Mouse (Mus musculus) limb, embryonic 11.5 days (tissue): ENCODE measurements around the gene Stxbp6. TPM values are rescaled to one million over a fixed set of nuclear protein-coding genes. Genes with fewer than 3 reads are reported as not detected.

Source experiments
- ATAC-seq: fragments of 200-750 bp; cut with Nextera tagmentation; 2 replicates; pipeline ENCODE4 v1.8.0; 2017; ENCODE audit warnings: low read depth; ENCODE audit not compliant: insufficient number of reproducible peaks, low FRiP score, low TSS enrichment
- DNase-seq: peaks from one replicate; pipeline ENCODE4 v3.0.0-alpha.2; 2015; ENCODE audit warnings: low spot score
- H3K27ac ChIP-seq: fragments of 300-500 bp; sonication (generic); replicated peaks from 2 replicates; pipeline ENCODE4 v1.5.1; 2014; ENCODE audit warnings: low read depth, mild to moderate bottlenecking, low read length
- H3K27me3 ChIP-seq: fragments of 300-500 bp; sonication (generic); 2 replicates; pipeline ENCODE4 v1.6.1; 2014; ENCODE audit warnings: mild to moderate bottlenecking, low read length, mixed read lengths; ENCODE audit not compliant: control insufficient read depth, insufficient read depth
- H3K36me3 ChIP-seq: fragments of 300-500 bp; sonication (generic); 2 replicates; pipeline ENCODE4 v1.6.1; 2014; ENCODE audit warnings: mild to moderate bottlenecking, low read length, moderate library complexity, mixed read lengths; ENCODE audit not compliant: control insufficient read depth, insufficient read depth
- H3K4me1 ChIP-seq: fragments of 300-500 bp; sonication (generic); 2 replicates; pipeline ENCODE4 v1.6.1; 2014; ENCODE audit warnings: low read length, mixed read lengths; ENCODE audit not compliant: control insufficient read depth, insufficient read depth
- H3K4me2 ChIP-seq: fragments of 300-500 bp; sonication (generic); 2 replicates; pipeline ENCODE4 v1.6.1; 2014; ENCODE audit warnings: low read depth, mild to moderate bottlenecking, moderate library complexity; ENCODE audit not compliant: severe bottlenecking
- H3K4me3 ChIP-seq: fragments of 300-500 bp; sonication (generic); 2 replicates; pipeline ENCODE4 v1.5.1; 2014; ENCODE audit warnings: low read depth, low read length
- H3K9ac ChIP-seq: fragments of 300-500 bp; sonication (generic); 2 replicates; pipeline ENCODE4 v1.6.1; 2014; ENCODE audit warnings: mild to moderate bottlenecking, low read length
- H3K9me3 ChIP-seq: fragments of 300-500 bp; sonication (generic); 2 replicates; pipeline ENCODE4 v1.6.1; 2016; ENCODE audit warnings: low read length; ENCODE audit not compliant: control insufficient read depth
- WGBS: fragments of 180-500 bp; shearing (Covaris S2); extraction: QIAGEN DNeasy Blood & Tissue Kit; methylation state at CpG from one replicate; pipeline ENCODE4 v1.1.7; 2014; 5-methylcytosine and 5-hydroxymethylcytosine counted together
- polyA plus RNA-seq: library from polyadenylated mRNA; unstranded; fragments of >200 nt; fragmentation: Nextera tagmentation; extraction: Ambion mirVana; gene quantifications from 2 replicates; pipeline ENCODE4 v1.2.1, GENCODE M21; 2014

Gene Stxbp6
- polyA plus RNA-seq, 1 experiment from 2014 or later = 16.4 TPM

DNA sequence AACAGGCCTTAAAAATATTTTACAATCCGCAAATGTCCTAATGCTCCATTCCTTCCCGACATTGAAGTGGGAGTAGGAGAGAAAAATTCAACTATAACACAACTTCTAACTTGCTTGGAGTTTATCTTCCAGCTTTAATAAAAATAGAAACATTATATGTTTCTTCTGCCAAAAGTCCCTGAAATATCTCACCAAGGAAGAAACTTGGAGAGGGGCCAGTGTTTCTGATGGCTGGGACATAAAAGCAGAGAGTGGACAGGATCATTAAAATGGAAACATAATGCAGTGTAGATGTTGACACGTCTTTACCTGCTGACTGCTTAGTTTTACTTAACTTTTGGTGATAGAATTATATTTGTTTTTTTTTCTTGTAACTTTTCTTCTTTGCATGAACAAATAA lies 99.2 kb downstream of the Stxbp6 start:
- DNase-seq = no peak
- H3K27ac ChIP-seq = no peak overlapping the region
- H3K4me3 ChIP-seq = no peak overlapping the region

DNA sequence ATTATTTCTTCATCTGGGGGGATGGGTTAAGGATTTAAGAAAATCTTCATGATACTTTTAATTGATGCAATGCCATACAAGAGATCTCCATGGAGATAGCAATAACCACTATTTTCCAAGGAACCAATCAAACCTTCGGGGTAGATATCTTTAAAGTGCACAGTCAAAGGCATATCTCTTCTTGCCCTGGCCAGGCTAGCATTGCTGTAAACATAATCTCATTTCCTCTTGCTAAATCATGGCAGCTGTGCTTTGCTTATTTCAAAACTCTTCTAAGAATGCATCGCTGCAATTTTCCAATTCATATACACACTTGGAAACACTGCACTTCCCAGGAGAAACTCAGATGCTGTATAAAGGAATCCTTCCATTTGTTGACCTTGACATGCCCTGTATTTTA lies 103.0 kb downstream of the Stxbp6 start:
- DNase-seq = no peak
- Histone ChIP-seq H3K4me1 (no peaks in the 10 kb centered on the region), H3K9me3 (no peaks in the 10 kb centered on the region), H3K4me3 (no peak overlapping the region), H3K4me2 (no peak overlapping the region), H3K36me3 (no peaks in the 10 kb centered on the region), H3K9ac (no peak overlapping the region), H3K27ac (no peak overlapping the region), H3K27me3 (no peaks in the 10 kb centered on the region)
- ATAC-seq = no peak
- 93% methylated on average over 2 of the region's 2 CpGs for WGBS

More for the DNA sequence above, 99.2 kb downstream of the Stxbp6 start:
- 91% methylated on average over 3 of the region's 3 CpGs for WGBS
- Histone ChIP-seq H3K4me2 (no peak overlapping the region), H3K4me1 (no peaks in the 10 kb centered on the region), H3K36me3 (no peaks in the 10 kb centered on the region), H3K9me3 (no peaks in the 10 kb centered on the region), H3K27me3 (no peaks in the 10 kb centered on the region), H3K9ac (no peak overlapping the region)
- ATAC-seq = no peak

DNA sequence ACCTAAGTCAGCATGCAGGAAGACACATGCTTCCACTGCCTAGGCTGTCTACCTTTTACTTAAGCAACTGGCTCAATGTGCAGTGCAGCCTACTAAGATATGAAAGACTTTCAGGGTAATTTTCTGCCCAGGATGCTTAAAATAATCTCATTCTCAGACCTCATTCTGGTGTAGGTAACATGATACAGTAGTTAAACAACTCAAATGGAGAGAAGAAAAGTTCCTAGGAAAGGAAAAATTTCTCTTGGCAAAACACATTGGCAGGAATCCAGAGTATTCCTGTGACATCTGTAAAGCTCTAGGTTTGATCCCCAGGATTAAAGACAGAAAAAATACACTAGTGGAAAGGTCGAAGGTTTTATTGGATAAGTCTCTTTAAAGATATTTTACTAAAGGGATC lies 107.1 kb downstream of the Stxbp6 start:
- no peak for DNase-seq

DNA sequence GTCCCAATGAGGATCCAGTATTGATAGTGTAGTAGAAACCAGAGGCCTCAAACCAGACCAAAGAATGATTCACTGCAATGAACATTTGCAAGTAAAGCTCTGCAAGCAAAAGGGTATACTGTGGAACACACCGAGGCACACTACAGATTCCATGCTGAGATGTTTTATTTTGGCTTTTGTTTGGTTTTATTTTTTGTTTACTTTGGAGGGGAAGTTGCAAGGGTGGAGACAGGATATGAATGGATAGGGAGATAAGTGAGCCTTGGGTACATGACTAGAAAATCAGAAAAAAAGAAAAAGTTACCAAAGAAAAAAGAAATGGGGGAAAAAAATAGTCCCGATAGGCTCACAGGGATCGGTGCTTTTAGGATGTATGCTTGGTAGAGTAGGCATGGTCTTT lies 117.0 kb downstream of the Stxbp6 start:
- 94% methylated on average over 3 of the region's 3 CpGs for WGBS
- H3K4me3 ChIP-seq = no peak overlapping the region
- H3K4me2 ChIP-seq = no peak overlapping the region
- no peak for ATAC-seq
- H3K27ac ChIP-seq = no peak overlapping the region
- H3K4me1 ChIP-seq = no peaks in the 10 kb centered on the region
- no peak overlapping the region for H3K9ac ChIP-seq
- H3K36me3 ChIP-seq = no peaks in the 10 kb centered on the region
- no peaks in the 10 kb centered on the region for H3K27me3 ChIP-seq
- H3K9me3 ChIP-seq = no peaks in the 10 kb centered on the region
- DNase-seq = no peak

More for the DNA sequence above, 107.1 kb downstream of the Stxbp6 start:
- WGBS = 76% methylated on average over 1 of the region's 1 CpGs
- ATAC-seq = no peak
- H3K4me1 ChIP-seq = no peaks in the 10 kb centered on the region
- H3K27ac ChIP-seq = no peak overlapping the region
- H3K9ac ChIP-seq = no peak overlapping the region
- no peak overlapping the region for H3K4me3 ChIP-seq
- no peaks in the 10 kb centered on the region for H3K36me3 ChIP-seq
- no peaks in the 10 kb centered on the region for H3K9me3 ChIP-seq
- H3K4me2 ChIP-seq = no peak overlapping the region
- H3K27me3 ChIP-seq = no peaks in the 10 kb centered on the region

DNA sequence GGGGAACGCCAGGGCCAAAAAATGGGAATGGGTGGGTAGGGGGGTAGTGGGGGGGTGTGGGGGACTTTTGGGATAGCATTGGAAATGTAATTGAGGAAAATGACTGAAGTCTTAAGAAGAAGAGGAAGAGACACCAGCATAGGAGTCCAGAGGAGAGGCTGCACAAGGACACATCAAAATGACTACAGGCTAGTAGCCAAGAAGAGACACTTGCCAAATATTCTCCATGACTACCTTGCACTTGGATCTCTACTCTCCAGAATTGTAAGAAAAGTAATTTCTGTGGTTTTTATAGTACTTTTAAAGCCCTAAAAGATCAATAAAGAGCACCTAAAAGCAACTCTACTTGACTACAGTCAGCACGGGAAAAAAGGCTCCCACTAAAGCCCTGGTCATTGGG lies 121.4 kb downstream of the Stxbp6 start:
- H3K27me3 ChIP-seq = no peaks in the 10 kb centered on the region
- H3K4me2 ChIP-seq = no peak overlapping the region
- H3K4me3 ChIP-seq = no peak overlapping the region
- H3K9me3 ChIP-seq = no peaks in the 10 kb centered on the region
- no peak for ATAC-seq
- no peak for DNase-seq
- no peak overlapping the region for H3K27ac ChIP-seq
- H3K4me1 ChIP-seq = no peaks in the 10 kb centered on the region
- H3K9ac ChIP-seq = no peak overlapping the region
- WGBS = 84% methylated on average over 2 of the region's 2 CpGs
- no peaks in the 10 kb centered on the region for H3K36me3 ChIP-seq

DNA sequence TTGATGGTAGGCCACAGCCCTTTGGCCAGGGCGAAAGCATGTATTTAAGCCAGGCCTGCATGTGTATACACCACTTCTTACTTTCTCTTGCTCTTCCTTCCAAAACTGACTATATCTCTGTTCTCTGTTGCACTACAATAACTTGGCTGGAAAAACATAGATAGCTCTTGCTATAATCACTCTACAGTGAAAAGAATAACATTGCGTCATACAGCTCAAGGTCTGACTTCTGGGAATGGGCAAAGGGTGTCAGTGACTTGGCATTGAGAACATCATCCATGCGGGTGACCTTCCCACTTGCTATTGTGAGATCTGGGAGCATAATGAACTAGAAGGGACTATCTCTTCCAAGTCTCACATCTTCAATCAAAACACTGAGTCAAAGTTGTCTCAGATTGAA lies 122.4 kb downstream of the Stxbp6 start:
- Histone ChIP-seq H3K36me3 (no peaks in the 10 kb centered on the region), H3K4me2 (no peak overlapping the region), H3K27ac (no peak overlapping the region), H3K27me3 (no peaks in the 10 kb centered on the region), H3K4me1 (no peaks in the 10 kb centered on the region), H3K4me3 (no peak overlapping the region), H3K9me3 (no peaks in the 10 kb centered on the region), H3K9ac (no peak overlapping the region)
- WGBS = 98% methylated on average over 3 of the region's 3 CpGs
- ATAC-seq (no peak), DNase-seq (no peak)

DNA sequence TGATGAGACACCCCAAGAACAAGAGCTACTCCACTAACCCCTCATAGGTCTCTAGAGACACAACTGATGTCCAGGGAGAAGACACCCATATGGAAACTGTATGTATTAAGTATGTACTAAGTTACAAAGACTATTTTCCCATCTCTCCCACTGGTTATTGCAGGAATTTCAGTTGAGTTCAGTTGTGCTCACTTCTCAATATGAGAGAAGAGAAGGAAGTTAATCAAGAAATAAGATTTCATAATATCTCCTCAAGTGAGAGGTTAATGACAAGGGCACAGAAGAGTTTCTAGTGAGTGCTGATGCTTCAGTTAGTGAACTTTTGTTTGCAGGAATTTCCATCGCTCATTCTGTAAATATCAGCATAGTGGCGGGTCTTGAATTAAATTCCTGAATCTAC lies 124.0 kb downstream of the Stxbp6 start:
- DNase-seq (no peak), ATAC-seq (no peak)
- no peak overlapping the region for H3K9ac ChIP-seq
- H3K4me1 ChIP-seq = no peaks in the 10 kb centered on the region
- no peaks in the 10 kb centered on the region for H3K36me3 ChIP-seq
- no peak overlapping the region for H3K4me2 ChIP-seq
- no peak overlapping the region for H3K4me3 ChIP-seq
- 84% methylated on average over 2 of the region's 2 CpGs for WGBS
- no peak overlapping the region for H3K27ac ChIP-seq
- no peaks in the 10 kb centered on the region for H3K9me3 ChIP-seq
- H3K27me3 ChIP-seq = no peaks in the 10 kb centered on the region

DNA sequence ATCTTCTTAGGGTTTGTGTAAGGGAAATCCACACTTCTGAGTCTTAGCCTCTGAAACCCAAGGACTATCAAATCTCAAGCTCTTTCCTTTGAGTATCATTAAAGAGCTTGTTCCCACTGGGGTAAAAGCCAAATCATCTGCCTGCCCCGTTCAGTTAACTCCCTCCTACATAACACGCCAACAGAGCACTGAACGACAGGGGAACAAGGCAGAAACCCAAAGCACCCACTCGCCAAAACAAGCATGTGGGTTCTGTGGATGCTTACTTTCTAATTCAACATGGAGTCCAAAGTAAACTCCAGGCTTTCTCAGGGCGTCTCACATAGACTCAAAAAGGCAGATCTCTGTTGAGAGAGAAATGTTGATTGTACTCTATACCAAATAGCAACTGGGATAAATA lies 126.7 kb downstream of the Stxbp6 start:
- Histone ChIP-seq H3K9me3 (no peaks in the 10 kb centered on the region), H3K27me3 (no peaks in the 10 kb centered on the region), H3K4me3 (no peak overlapping the region), H3K4me2 (no peak overlapping the region), H3K36me3 (no peaks in the 10 kb centered on the region), H3K4me1 (no peaks in the 10 kb centered on the region), H3K9ac (no peak overlapping the region), H3K27ac (no peak overlapping the region)
- WGBS = 82% methylated on average over 5 of the region's 5 CpGs
- ATAC-seq (no peak), DNase-seq (no peak)

DNA sequence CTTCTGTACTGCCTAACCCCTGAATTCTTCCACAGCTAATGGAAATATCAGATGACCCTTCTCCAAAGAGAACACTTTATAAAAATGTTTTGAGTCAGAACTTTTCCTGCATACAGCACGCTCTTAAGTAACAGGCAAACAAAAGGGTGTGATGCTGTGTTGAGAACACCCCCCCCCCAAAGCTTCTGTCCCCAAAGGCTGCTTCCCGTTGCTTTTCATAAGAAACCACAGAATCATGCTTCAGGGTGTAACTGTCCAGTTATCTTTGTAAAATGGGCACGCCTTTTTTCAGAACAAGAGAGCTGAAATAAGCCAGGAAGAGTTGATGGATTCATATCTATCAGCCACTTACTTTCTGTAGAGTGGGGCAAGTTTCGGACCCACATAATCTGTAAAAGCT lies 134.2 kb downstream of the Stxbp6 start:
- ATAC-seq (no peak), DNase-seq (no peak)
- H3K36me3 ChIP-seq = no peaks in the 10 kb centered on the region
- H3K9me3 ChIP-seq = no peaks in the 10 kb centered on the region
- WGBS = 85% methylated on average over 4 of the region's 4 CpGs
- no peak overlapping the region for H3K4me2 ChIP-seq
- no peak overlapping the region for H3K9ac ChIP-seq
- no peaks in the 10 kb centered on the region for H3K4me1 ChIP-seq
- H3K4me3 ChIP-seq = no peak overlapping the region
- H3K27ac ChIP-seq = no peak overlapping the region
- H3K27me3 ChIP-seq = no peaks in the 10 kb centered on the region
